Mouse (Mus musculus) MEL (cell line): Measurements from ENCODE around the gene Tfap2c. TPM values are rescaled to one million over a fixed set of nuclear protein-coding genes. Genes with fewer than 3 reads are reported as not detected.

Experiments used
- DNase-seq: peaks from one replicate; pipeline ENCODE4 v3.0.0; 2011; ENCODE audit warnings: low read depth, low spot score
- H3K27ac ChIP-seq: 2 replicates; pipeline ENCODE4 v1.5.1; 2012; ENCODE audit warnings: low read depth, mild to moderate bottlenecking, control low read depth, low read length, moderate library complexity; ENCODE audit not compliant: control insufficient read depth
- H3K27me3 ChIP-seq, 2 experiments: fragments of 150-350 bp in 1 of 2; sonication (generic) in 1 of 2; 2 replicates each; pipeline ENCODE4 v1.6.1; 2012; ENCODE audit warnings: low read length in 2 of 2, mild to moderate bottlenecking in 2 of 2, improper control_type of control experiment in 1 of 2, moderate library complexity in 1 of 2; ENCODE audit not compliant: insufficient read depth in 2 of 2, control insufficient read depth in 1 of 2
- H3K36me3 ChIP-seq, 2 experiments: 2 replicates each; pipeline ENCODE4 v1.6.1; 2012 to 2014; ENCODE audit warnings: low read length in 2 of 2, improper control_type of control experiment in 1 of 2, inconsistent platforms in 1 of 2, mild to moderate bottlenecking in 1 of 2; ENCODE audit not compliant: insufficient read depth in 2 of 2, control insufficient read depth in 1 of 2
- H3K4me1 ChIP-seq, 2 experiments: fragments of 150-350 bp in 1 of 2; sonication (generic) in 1 of 2; 2 replicates each; pipeline ENCODE4 v1.6.1; 2012; ENCODE audit warnings: low read length in 2 of 2, improper control_type of control experiment in 1 of 2, mild to moderate bottlenecking in 1 of 2; ENCODE audit not compliant: insufficient read depth in 2 of 2, control insufficient read depth in 1 of 2
- H3K4me3 ChIP-seq, 2 experiments: fragments of 150-350 bp in 1 of 2; sonication (generic) in 1 of 2; 2 replicates each; pipeline ENCODE4 v1.5.1; 2012; ENCODE audit warnings: low read depth in 2 of 2, low read length in 2 of 2, mild to moderate bottlenecking in 2 of 2, moderate library complexity in 2 of 2, control low read depth in 1 of 2, improper control_type of control experiment in 1 of 2; ENCODE audit not compliant: control insufficient read depth in 1 of 2, insufficient read depth in 1 of 2
- H3K79me2 ChIP-seq: 2 replicates; pipeline ENCODE4 v1.6.1; 2012; ENCODE audit warnings: mild to moderate bottlenecking, low read length, moderate library complexity; ENCODE audit not compliant: control insufficient read depth, poor library complexity, insufficient read depth
- H3K9ac ChIP-seq: 2 replicates; pipeline ENCODE4 v1.6.1; 2012; ENCODE audit warnings: low read depth, mild to moderate bottlenecking, control low read depth, low read length, moderate library complexity; ENCODE audit not compliant: control insufficient read depth, poor library complexity, severe bottlenecking
- H3K9me3 ChIP-seq: fragments of 150-350 bp; sonication (generic); replicated peaks from 2 replicates; pipeline ENCODE4 v1.6.1; 2012; ENCODE audit warnings: mild to moderate bottlenecking, low read length, improper control_type of control experiment, moderate library complexity; ENCODE audit not compliant: insufficient read depth
- CTCF ChIP-seq, 3 experiments: IDR thresholded peaks in 2 of 3; conservative IDR thresholded peaks in 1 of 3; 2 replicates each; pipeline ENCODE4 v1.5.1; 2011 to 2012; ENCODE audit warnings: low read length in 3 of 3, low read depth in 2 of 3, mild to moderate bottlenecking in 2 of 3, improper control_type of control experiment in 1 of 3, inconsistent platforms in 1 of 3, mixed read lengths in 1 of 3, moderate library complexity in 1 of 3; ENCODE audit not compliant: control insufficient read depth in 1 of 3, insufficient read depth in 1 of 3, poor library complexity in 1 of 3, severe bottlenecking in 1 of 3
- ETS1 ChIP-seq: IDR thresholded peaks from 2 replicates; pipeline ENCODE4 v1.6.1; 2012; ENCODE audit warnings: low read depth, mild to moderate bottlenecking, inconsistent platforms, low read length, improper control_type of control experiment, moderate library complexity
- GATA1 ChIP-seq: IDR thresholded peaks from 2 replicates; pipeline ENCODE4 v1.6.1; 2011; ENCODE audit warnings: low read depth, low read length, improper control_type of control experiment
- HCFC1 ChIP-seq: IDR thresholded peaks from 2 replicates; pipeline ENCODE4 v1.6.1; 2012; ENCODE audit warnings: low read depth, mild to moderate bottlenecking, inconsistent platforms, low read length, improper control_type of control experiment, moderate library complexity
- MAFK ChIP-seq: IDR thresholded peaks from 2 replicates; pipeline ENCODE4 v1.6.1; 2011; ENCODE audit warnings: low read depth, mild to moderate bottlenecking, low read length, improper control_type of control experiment, borderline replicate concordance
- NRF1 ChIP-seq: IDR thresholded peaks from 2 replicates; pipeline ENCODE4 v1.6.1; 2014; ENCODE audit warnings: low read depth, mild to moderate bottlenecking, inconsistent platforms, low read length, improper control_type of control experiment, moderate library complexity; ENCODE audit not compliant: poor library complexity, insufficient read depth, severe bottlenecking
- POLR2AphosphoS2 ChIP-seq: IDR thresholded peaks from 2 replicates; pipeline ENCODE4 v1.6.1; 2011; ENCODE audit warnings: low read length, improper control_type of control experiment
- RCOR1 ChIP-seq: IDR thresholded peaks from 2 replicates; pipeline ENCODE4 v1.6.1; 2012; ENCODE audit warnings: low read depth, mild to moderate bottlenecking, inconsistent platforms, low read length, improper control_type of control experiment
- TAL1 ChIP-seq: IDR thresholded peaks from 2 replicates; pipeline ENCODE4 v1.6.1; 2012; ENCODE audit warnings: mild to moderate bottlenecking, inconsistent platforms, low read length, moderate library complexity, mixed read lengths
- TCF12 ChIP-seq: IDR thresholded peaks from 2 replicates; pipeline ENCODE4 v1.6.1; 2014; ENCODE audit warnings: low read depth, mild to moderate bottlenecking, inconsistent platforms, low read length, improper control_type of control experiment, moderate library complexity
- ZNF384 ChIP-seq: IDR thresholded peaks from 2 replicates; pipeline ENCODE4 v1.6.1; 2012; ENCODE audit warnings: low read depth, mild to moderate bottlenecking, inconsistent platforms, low read length, improper control_type of control experiment
- polyA plus RNA-seq, 2 experiments: library from polyadenylated mRNA; stranded (reverse) in 1 of 2; unstranded in 1 of 2; fragments of >175 nt in 1 of 2; fragments of >200 nt in 1 of 2; gene quantifications; 2 replicates each; pipeline versions ENCODE4 v1.2.1 to v1.2.4; 2012; ENCODE audit warnings: low replicate concordance in 2 of 2, low read depth in 1 of 2; ENCODE audit not compliant: insufficient read length in 2 of 2, insufficient read depth in 1 of 2, missing spikeins in 1 of 2
- total RNA-seq: library from RNA; depleted of rRNA; stranded (reverse); fragments of 300-350 nt; gene quantifications from 2 replicates; pipeline ENCODE4 v1.2.3, GENCODE M21; 2012

Gene Tfap2c
- total and polyA plus RNA-seq, 3 experiments, result not detected

DNA sequence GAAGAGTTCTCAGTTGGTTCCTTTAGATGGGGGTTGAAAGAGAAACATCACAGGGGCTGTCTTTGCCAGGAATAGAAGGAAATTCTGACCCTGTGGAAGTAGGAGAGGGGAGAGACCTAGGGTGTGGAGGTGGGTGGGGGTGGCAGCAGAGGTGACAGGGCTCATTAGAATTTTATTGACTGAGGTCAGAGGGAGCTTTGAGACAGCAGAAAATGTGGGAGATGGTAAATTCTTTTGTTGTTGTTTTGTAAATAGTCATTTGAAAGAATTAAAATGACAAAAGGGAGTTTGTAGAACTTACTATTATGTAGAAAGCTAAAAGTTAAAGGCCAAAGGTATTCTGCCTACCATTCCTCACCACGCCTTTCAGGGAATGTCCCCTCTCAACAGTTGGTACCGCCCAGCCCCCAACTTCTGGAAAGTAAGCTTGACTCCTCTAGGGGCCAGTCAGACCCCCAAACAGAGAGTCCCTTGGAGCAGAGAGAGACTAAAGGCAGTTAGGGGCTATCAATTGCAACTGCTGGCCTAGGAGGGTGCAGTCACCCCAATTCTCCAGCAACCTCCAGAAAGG is 27.9 kb downstream of the Tfap2c start:
- H3K27me3 ChIP-seq, result no peaks in the 10 kb centered on the region
- no peak overlapping the region for H3K9ac ChIP-seq
- no peak for DNase-seq
- no peak for TF ChIP-seq GATA1
- no peak for TF ChIP-seq RCOR1
- TF ChIP-seq ZNF384, result no peak
- no peak for TF ChIP-seq ETS1
- no peak for TF ChIP-seq NRF1
- no peak for TF ChIP-seq POLR2AphosphoS2
- no peak overlapping the region for H3K27ac ChIP-seq
- H3K79me2 ChIP-seq, result no peaks in the 10 kb centered on the region
- no peaks in the 10 kb centered on the region for H3K36me3 ChIP-seq
- no peaks in the 10 kb centered on the region for H3K9me3 ChIP-seq
- no peak overlapping the region for H3K4me3 ChIP-seq
- no peaks in the 10 kb centered on the region for H3K4me1 ChIP-seq

DNA sequence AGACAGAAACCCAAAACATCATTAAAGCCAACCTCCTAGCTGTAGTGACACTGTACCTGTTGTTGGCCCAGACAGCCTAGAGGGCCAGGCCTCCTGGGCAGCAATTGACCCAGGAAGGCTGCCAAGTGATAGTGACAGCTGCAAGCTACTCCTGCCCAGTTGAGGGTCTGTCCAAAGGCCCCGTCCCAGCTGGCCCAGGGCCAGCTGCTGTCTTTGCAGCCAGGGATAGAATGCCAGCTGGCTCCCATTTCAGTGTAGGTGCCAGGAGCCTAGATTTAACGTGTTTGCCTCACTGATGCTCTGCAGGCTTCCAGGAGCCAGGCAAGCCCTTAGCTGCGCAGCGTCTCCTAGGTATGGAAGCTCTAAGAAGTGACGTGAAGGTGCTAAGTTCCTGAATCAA is 29.8 kb downstream of the Tfap2c start:
- H3K79me2 ChIP-seq, result no peaks in the 10 kb centered on the region
- no peaks in the 10 kb centered on the region for H3K4me1 ChIP-seq
- H3K27me3 ChIP-seq, result no peaks in the 10 kb centered on the region
- H3K27ac ChIP-seq, result no peak overlapping the region
- no peaks in the 10 kb centered on the region for H3K36me3 ChIP-seq
- no peak overlapping the region for H3K9ac ChIP-seq
- no peaks in the 10 kb centered on the region for H3K9me3 ChIP-seq
- no peak overlapping the region for H3K4me3 ChIP-seq
- no peak for DNase-seq
- TF ChIP-seq HCFC1, result no peak
- no peak for TF ChIP-seq MAFK

DNA sequence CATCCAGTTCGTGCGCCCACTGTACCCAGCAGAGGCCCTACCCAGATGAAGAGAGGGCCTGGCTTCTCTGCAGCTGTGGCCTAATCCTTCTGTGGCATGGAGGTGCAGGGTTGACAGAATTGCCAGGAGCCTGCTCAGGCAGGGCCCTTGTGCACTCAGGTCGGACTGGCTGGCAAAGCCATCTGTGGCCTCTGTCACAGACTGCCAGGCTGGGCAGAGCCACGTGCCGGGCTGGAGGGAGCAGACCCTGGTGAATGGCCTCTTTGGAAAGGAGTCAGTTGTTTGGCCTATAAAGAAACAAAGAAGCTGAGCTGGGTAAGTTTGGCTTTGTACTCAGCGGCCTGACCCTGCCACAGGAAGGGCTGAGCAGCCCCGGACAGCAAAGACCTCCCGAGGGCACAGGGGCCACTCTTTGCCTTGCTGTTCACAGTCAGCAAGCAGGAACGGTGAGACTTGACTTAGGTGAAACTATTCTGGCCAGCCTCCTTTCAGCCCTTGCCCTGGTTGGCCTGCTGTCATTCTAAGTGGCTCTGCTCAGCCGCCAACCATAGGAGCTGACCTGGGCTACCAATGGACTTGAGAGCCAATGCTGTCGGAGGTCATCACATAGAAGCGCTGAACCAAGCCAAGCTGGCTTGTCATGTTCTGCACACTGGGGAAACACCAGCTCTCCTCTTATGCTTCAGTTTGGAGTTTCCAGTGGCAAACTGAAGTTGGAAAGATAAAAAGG is 31.3 kb downstream of the Tfap2c start:
- no peak for TF ChIP-seq TAL1
- no peak for TF ChIP-seq CTCF (IDR thresholded peaks at IDR 0.05 in 2 of 3, conservative IDR thresholded peaks at IDR 0.05 in 1 of 3; ENCODE audit: control insufficient read depth in 1 of 3, insufficient read depth in 1 of 3, low read depth in 2 of 3, low read length in 3 of 3, poor library complexity in 1 of 3, severe bottlenecking in 1 of 3)
- no peak for TF ChIP-seq TCF12
- Histone ChIP-seq H3K9me3 (no peaks in the 10 kb centered on the region), H3K27ac (no peak overlapping the region), H3K79me2 (no peaks in the 10 kb centered on the region), H3K27me3 (no peaks in the 10 kb centered on the region), H3K4me1 (no peaks in the 10 kb centered on the region), H3K9ac (no peak overlapping the region), H3K4me3 (no peak overlapping the region), H3K36me3 (no peaks in the 10 kb centered on the region)
- DNase-seq, result no peak
